Mouse (Mus musculus) gastrocnemius, adult 2 months (tissue): ENCODE results near the gene Pafah1b1. TPM values are rescaled to one million over a fixed set of nuclear protein-coding genes. Genes with fewer than 3 reads are reported as not detected.

Source experiments
- DNase-seq: peaks from one replicate; pipeline ENCODE4 v3.0.0; 2022
- H3K27ac ChIP-seq: fragments of 200-600 bp; 2 replicates; pipeline ENCODE4 v1.8.1; 2022; ENCODE audit warnings: mild to moderate bottlenecking
- H3K4me3 ChIP-seq: fragments of 200-600 bp; 2 replicates; pipeline ENCODE4 v1.8.1; 2022; ENCODE audit warnings: mild to moderate bottlenecking, moderate library complexity
- CTCF ChIP-seq: fragments of 200-600 bp; IDR thresholded peaks from 2 replicates; pipeline ENCODE4 v1.8.1; 2022; ENCODE audit warnings: antibody characterized with exemption, mild to moderate bottlenecking, moderate library complexity
- intact Hi-C: fragments of 180-260 bp; cut with DNase I; formaldehyde crosslinking; loops from one replicate; pipeline ENCODE4 v1.15.1; 2025
- total RNA-seq, 2 experiments: library from RNA; stranded (reverse); gene quantifications; 2 replicates each; pipeline ENCODE4 v1.2.3; 2021

Gene Pafah1b1
- total RNA-seq, 2 experiments from 2014 or later: 127 to 141 TPM

DNA sequence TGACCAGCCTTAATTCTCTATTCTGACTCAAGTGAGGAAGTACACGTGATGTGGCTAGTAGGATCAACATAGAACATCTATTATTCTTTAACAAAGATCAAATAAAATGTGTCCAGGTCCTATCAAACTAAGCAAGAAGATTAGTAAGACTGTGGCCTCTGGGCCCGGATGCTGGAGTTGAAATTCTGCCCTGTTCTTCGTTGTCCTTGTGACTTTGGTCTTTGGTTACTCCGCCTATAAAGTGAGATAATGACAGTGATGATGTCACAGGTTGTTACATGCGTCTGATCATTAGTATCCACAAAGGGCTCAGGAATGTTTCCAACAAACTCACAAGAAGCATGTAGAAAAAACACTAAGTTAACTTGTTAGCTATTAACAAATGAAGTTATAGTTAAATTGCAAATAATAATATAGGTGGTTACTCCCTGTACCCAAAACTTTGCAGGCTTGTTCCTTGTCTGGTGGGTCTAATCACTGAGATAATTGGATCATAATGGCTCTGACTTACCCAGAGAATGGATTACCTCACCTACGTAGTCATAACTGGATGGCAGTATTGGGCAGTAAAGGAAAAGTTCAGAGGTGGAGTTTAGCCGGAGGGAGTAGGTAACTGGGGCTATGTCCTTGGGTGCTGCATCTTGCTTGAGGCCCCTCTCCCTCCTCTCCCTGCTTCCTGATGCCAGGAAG, 26.3 kb upstream of the Pafah1b1 start:
- intact Hi-C loops: no loop called here
- DNase-seq: no peak
- Histone ChIP-seq H3K4me3 (no peak overlapping the region), H3K27ac (no peak overlapping the region)
- TF ChIP-seq CTCF: no peak

DNA sequence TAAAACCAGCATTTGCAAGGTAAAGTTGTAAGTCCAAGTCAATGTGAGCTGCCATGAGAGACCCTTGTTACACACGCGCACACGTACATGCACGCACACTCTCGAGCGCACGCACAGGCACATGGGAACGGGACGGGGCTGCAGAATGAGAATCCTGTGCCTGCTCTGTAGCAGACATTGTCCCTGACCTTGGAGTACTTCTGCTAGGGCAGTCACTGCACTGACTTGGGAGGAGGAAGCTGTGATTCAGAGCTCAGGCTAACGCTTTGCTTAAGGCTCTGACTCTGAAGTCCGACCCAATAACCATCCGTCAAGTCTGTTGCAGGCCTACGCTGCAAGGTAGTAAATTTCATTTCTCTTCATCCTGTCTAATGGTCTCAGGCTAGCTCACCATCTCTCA, 24.8 kb upstream of the Pafah1b1 start:
- intact Hi-C loops: no loop called here
- no peak overlapping the region for H3K27ac ChIP-seq
- no peak for DNase-seq
- TF ChIP-seq CTCF: no peak
- H3K4me3 ChIP-seq: no peak overlapping the region

DNA sequence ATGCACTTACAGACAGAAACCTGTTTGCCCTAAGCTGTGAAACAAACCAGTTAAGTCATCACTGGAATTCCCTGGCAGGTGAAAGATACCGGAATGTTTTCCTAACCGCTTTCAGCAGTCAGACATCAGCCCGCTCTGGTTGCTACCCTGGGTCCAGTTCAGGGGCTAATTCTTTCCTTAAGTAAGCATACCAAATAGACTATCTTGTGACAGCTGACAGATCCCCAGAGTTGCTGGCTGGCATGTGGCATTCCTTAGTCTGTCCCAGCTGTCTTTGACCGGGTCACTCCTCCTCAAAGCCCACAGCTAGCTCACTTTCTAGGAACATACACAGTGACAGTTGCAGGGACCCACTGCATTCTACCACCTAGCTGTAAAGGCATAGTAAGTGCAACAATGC, 23.6 kb upstream of the Pafah1b1 start:
- DNase-seq: peak; percentile 29
- Histone ChIP-seq H3K4me3 (no peak overlapping the region), H3K27ac (no peak overlapping the region)
- intact Hi-C loops: no loop called here
- no peak for TF ChIP-seq CTCF

DNA sequence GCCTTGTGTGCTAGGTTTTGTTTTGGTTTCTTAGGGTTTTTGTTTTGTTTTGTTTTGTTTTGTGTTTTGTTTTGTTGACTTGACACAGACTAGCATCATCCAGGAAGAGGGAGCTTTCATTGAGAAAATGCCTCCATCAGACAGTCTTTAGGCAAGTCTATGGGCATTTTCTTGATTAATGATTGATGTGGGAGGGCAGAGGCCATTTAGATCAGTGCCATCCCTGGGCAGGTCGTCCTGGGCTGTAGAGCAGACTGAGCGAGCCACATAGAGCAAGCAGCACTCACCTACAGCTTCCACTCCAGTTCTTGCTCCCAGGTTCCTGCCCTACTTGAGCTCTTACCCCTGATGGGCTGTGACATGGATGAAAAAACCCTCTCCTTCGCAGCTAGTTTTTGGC, 13.4 kb upstream of the Pafah1b1 start:
- Histone ChIP-seq H3K4me3 (no peak overlapping the region), H3K27ac (no peak overlapping the region)
- intact Hi-C loops: no loop called here
- TF ChIP-seq CTCF: no peak
- no peak for DNase-seq

DNA sequence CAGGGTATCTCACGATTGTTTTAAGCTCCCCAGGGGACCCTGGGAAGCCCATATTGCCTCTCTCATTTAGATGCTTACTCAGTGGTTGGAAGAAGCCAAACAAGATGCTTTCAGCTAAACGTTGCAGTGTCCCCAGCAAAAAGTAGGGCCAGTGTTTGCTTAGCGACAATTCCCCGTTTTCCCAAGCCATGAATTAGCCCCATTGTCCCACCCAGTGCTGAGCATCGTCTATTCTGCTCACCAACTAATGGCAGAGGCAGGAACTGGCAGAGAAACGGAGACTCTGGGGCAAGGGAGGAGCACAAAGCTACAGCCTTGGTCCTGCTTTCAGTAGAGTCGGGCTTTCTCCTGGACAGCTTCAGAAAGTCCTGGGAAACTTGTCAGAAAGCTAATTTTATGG, 10.4 kb upstream of the Pafah1b1 start:
- no peak for TF ChIP-seq CTCF
- intact Hi-C loops: no loop called here

DNA sequence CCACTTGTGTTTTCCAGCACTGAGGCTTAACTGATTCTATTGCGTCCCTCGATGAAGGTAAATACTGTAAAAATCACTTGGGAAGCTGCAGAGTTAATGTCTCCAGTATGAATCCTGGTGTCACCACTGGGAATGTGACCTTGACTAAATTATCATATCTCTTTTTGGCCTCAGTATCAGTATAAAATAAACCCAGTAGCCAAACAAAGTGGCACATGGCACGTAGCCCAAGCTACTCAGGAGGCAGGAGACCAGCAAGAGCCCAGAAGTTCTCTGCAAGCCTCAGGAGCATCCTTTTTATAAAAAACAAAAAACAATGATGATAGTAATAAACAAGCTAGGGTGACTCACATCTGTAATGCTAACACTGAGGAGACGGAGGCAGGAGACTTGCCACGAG, 711 bp upstream of the Pafah1b1 start:
- no peak for TF ChIP-seq CTCF
- peak overlapping the region; percentile 80 for H3K4me3 ChIP-seq
- peak overlapping the region; percentile 100 for H3K27ac ChIP-seq
- intact Hi-C loops: loop anchor here (10.0 kb wide), 1 partner anchor 120 kb away; no protein-coding TSS in a partner anchor
- DNase-seq: no peak

More for the DNA sequence above, 10.4 kb upstream of the Pafah1b1 start:
- DNase-seq: no peak
- Histone ChIP-seq H3K4me3 (no peak overlapping the region), H3K27ac (no peak overlapping the region)

DNA sequence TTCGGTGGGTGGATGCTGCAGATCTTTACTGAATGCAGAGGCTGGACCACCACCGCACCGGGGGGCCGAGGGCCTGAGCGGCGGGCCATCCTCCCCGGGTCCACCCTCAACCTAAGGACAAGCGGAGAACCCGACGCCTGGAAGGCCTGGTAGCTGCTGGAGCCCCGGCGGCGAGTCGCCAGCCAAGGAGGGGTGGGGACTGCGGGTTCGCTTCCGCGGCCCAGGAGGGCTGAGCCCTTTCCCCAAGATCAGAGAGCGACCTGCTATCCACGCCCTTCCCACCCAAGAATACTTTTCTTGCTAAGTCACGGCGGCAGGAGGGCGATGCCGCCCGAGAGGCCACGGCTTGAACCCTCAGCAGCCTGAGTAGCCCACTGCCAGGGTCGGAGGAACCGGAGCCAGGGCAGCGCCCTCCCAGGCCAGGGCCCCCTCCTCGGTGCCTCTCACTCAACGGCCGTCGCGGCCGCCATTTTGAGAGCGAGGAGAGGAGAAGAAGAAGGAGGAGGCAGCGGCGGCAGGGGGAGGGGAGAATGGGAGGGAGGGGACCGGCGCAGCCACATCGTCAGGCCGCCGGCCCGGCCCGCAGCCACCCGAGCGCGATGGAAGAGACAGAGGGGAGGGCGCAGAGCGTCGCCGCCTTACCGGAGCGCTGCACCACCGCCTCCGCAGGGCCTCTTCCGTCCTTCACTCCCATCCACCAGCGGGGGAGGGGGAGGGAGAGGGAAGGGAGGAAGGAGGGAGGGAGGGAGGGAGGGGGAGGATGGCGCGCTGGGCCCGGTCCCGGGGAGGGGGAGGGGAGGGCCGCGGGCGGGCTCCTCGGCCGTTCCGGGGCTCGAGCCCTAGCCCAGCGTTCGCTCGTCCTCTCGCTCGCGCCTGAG, 874 bp downstream of the Pafah1b1 start:
- intact Hi-C loops: loop anchor here (2.0 to 10.0 kb wide), 3 partner anchors 47 to 121 kb away; partner anchors contain the start of gene Mettl16
- DNase-seq: peak; percentile 90
- TF ChIP-seq CTCF: no peak
- Histone ChIP-seq H3K27ac (peak overlapping the region; percentile 100), H3K4me3 (peak overlapping the region; percentile 80)

DNA sequence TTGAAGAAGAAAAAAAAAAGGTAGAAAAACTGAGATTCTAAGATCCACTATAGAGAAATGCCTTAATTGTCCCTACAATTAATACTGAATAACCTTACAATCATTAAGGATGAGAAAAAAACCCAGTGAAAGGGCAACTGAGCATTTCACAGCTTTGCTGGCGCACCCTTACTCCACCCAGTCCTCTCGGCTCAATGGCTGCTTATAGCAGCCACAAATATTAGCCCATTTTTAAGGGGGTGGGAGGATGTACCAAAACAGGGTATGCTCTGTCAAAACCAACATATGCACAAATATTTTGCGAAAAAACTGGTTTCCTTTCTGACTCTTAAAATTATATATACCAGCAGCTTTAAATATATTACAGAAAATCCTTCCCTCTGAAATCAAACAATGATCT, 2.5 kb downstream of the Pafah1b1 start:
- H3K4me3 ChIP-seq: peak overlapping the region; percentile 80
- no peak for TF ChIP-seq CTCF
- intact Hi-C loops: loop anchor here (2.0 to 10.0 kb wide), 3 partner anchors 49 to 123 kb away; partner anchors contain the start of gene Mettl16
- peak overlapping the region; percentile 100; the same call in 1 of the 2 replicates for H3K27ac ChIP-seq
- DNase-seq: no peak

DNA sequence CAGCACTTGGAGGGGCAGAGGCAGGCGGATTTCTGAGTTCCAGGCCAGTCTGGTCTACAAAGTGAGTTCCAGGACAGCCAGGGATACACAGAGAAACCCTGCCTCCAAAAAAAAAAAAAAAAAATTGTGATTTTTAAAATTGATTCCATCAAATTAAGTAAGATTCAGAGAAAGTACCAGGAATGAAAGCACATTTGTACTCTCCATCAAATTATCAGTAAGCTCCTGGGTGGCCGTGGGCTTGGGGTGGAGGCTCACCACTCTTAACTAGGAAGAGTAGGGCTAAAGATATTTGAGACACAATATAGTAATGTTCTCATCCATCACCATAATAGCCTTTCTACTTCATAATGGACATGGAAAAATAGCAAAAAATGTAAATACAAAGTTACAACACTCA, 3.3 kb downstream of the Pafah1b1 start:
- no peak overlapping the region for H3K27ac ChIP-seq

DNA sequence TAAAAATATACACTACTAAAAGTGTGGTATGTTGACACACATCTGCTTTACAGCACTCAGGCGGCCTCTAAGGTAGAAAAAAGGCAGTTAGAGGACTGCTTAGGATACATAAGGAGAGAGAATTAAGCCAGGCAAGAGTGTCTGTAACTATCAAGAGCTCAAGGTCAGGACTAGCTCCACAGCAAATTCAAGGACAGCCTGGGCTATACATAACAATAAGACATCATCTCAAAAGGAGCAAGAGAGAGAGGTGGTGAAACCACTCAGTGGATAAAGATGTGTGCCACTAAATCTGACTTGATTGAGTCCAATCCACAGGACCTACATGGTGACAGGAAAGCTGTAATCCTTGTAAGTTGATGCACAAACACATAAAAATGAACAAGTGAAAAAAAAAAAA, 3.8 kb downstream of the Pafah1b1 start:
- 0 out of 2 replicates have a peak overlapping the region, but pooled peaks have one; percentile 21 for H3K27ac ChIP-seq
- peak overlapping the region; percentile 80 for H3K4me3 ChIP-seq
- intact Hi-C loops: loop anchor here (5.0 to 10.0 kb wide), 2 partner anchors 68 to 124 kb away; no protein-coding TSS in a partner anchor
- DNase-seq: no peak
- TF ChIP-seq CTCF: no peak

More for the DNA sequence above, 3.3 kb downstream of the Pafah1b1 start:
- H3K4me3 ChIP-seq: peak overlapping the region; percentile 80
- DNase-seq: no peak
- intact Hi-C loops: loop anchor here (5.0 to 10.0 kb wide), 2 partner anchors 69 to 124 kb away; no protein-coding TSS in a partner anchor
- TF ChIP-seq CTCF: no peak

DNA sequence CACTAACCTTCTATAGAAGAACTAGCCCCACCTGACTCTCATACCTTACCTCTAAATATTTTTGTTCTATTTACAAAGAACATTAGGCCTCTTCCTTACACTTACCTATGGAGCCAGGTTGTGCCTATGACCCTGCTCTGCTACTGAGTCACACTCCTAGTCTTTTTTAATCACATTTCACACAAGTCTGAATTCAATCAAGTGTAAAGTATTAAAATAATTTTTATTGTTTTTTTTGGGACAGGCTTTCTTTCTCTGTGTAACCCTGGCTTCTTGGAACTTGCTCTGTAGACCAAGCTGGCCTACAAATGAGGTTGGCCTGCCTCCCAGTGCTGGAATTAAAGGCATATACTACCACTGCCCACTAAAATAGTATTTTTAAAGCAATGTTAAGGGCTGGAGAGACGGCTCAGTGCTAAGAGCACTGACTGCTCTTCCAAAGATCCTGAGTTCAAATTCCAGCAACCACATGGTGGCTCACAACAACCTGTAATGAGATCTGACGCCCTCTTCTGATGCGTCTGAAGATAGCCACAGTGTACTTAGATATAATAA, 8.4 kb downstream of the Pafah1b1 start:
- no peak for TF ChIP-seq CTCF
- peak; percentile 31 for DNase-seq
- no peak overlapping the region; the same call in 1 of the 2 replicates for H3K27ac ChIP-seq

DNA sequence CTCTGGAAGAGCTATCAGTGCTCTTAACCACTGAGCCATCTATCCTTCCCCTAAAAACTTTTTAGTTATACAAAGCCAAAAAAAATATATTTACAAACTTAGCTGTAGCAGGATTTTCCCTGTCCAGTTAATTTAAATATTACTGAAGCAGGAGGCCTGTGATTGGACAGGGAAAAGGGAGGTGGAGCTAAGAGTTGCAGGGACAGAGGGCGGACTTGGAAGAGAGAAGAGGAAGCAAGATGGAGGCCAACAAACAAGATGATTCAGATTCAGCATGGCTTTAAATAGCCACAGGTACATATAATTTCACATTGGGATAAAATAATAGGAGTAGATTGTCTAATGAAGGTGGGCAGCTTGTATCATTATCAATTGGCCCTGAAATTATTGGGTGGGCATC, 13.8 kb downstream of the Pafah1b1 start:
- intact Hi-C loops: no loop called here
- Histone ChIP-seq H3K27ac (no peak overlapping the region), H3K4me3 (no peak overlapping the region)
- no peak for DNase-seq
- TF ChIP-seq CTCF: no peak

More for the DNA sequence above, 8.4 kb downstream of the Pafah1b1 start:
- intact Hi-C loops: no loop called here
- peak overlapping the region; percentile 8; the same call in 1 of the 2 replicates for H3K4me3 ChIP-seq
